Mouse (Mus musculus) ES-Bruce4 (cell line): Measurements from ENCODE around the gene Arid5b.

Experiments used
- CTCF ChIP-seq: IDR thresholded peaks from one replicate; pipeline ENCODE4 v1.8.1; 2011; ENCODE audit warnings: low read depth, low read length
- EP300 ChIP-seq: IDR thresholded peaks from 2 replicates; pipeline ENCODE4 v1.6.1; 2011; ENCODE audit warnings: low read depth, low read length; ENCODE audit not compliant: insufficient read depth
- POLR2A ChIP-seq: IDR thresholded peaks from one replicate; pipeline ENCODE4 v1.8.1; 2011; ENCODE audit warnings: low read length; ENCODE audit not compliant: insufficient read depth

DNA sequence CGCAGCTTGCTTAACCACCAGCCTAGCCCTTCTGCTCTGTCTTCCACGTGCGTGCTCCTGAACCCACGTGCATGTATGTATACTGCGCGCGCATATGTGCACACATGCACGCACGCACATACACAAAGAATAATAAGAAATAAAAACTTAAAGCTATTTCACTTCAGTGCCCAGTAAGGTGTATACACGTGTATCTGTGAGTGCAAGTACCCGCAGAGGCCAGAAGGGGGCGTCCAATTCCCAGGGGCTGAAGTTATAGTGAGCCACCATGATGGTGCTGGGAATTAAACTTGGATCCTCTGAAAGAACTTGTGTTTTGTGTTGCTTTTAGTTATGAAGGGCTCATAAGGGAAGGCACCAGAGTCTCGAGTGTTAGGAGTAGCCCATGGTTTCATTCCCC is 227.7 kb downstream of the Arid5b start:
- TF ChIP-seq POLR2A (no peak), CTCF (peak; percentile 59), EP300 (no peak)
